Mouse (Mus musculus) embryonic facial prominence, embryonic 14.5 days (tissue): ENCODE data around the gene Pus7l. TPM values are rescaled to one million over a fixed set of nuclear protein-coding genes. Genes with fewer than 3 reads are reported as not detected.

ENCODE experiments used
- ATAC-seq: fragments of 200-750 bp; cut with Nextera tagmentation; 2 replicates; pipeline ENCODE4 v1.8.0; 2017; ENCODE audit warnings: low read depth, moderate number of reproducible peaks, moderate TSS enrichment
- DNase-seq: peaks from one replicate; pipeline ENCODE4 v3.0.0-alpha.2; 2015; ENCODE audit warnings: low spot score
- H3K27ac ChIP-seq: fragments of 300-500 bp; sonication (generic); replicated peaks from 2 replicates; pipeline ENCODE4 v1.5.1; 2014; ENCODE audit warnings: low read depth, mild to moderate bottlenecking, low read length, moderate library complexity
- H3K27me3 ChIP-seq: fragments of 300-500 bp; sonication (generic); replicated peaks from 2 replicates; pipeline ENCODE4 v1.6.1; 2014; ENCODE audit warnings: low read length; ENCODE audit not compliant: control insufficient read depth, insufficient read depth
- H3K36me3 ChIP-seq: fragments of 300-500 bp; sonication (generic); 2 replicates; pipeline ENCODE4 v1.6.1; 2014; ENCODE audit warnings: low read length, mixed read lengths; ENCODE audit not compliant: control insufficient read depth, insufficient read depth
- H3K4me1 ChIP-seq: fragments of 300-500 bp; sonication (generic); 2 replicates; pipeline ENCODE4 v1.6.1; 2014; ENCODE audit warnings: antibody characterized with exemption, low read length; ENCODE audit not compliant: control insufficient read depth, insufficient read depth
- H3K4me2 ChIP-seq: fragments of 300-500 bp; sonication (generic); 2 replicates; pipeline ENCODE4 v1.6.1; 2014; ENCODE audit warnings: low read depth, mild to moderate bottlenecking, low read length, moderate library complexity, mixed read lengths
- H3K4me3 ChIP-seq: fragments of 300-500 bp; sonication (generic); 2 replicates; pipeline ENCODE4 v1.5.1; 2014; ENCODE audit warnings: low read depth, mild to moderate bottlenecking, low read length
- H3K9ac ChIP-seq: fragments of 300-500 bp; sonication (generic); 2 replicates; pipeline ENCODE4 v1.6.1; 2014; ENCODE audit warnings: low read depth, mild to moderate bottlenecking, low read length, moderate library complexity, mixed read lengths
- H3K9me3 ChIP-seq: fragments of 300-500 bp; sonication (generic); 2 replicates; pipeline ENCODE4 v1.6.1; 2016; ENCODE audit warnings: low read length; ENCODE audit not compliant: control insufficient read depth
- WGBS: fragments of 180-500 bp; shearing (Covaris S2); extraction: QIAGEN DNeasy Blood & Tissue Kit; methylation state at CpG from one replicate; pipeline ENCODE4 v1.1.7; 2014; 5-methylcytosine and 5-hydroxymethylcytosine counted together
- polyA plus RNA-seq: library from polyadenylated mRNA; unstranded; fragments of >200 nt; fragmentation: Nextera tagmentation; extraction: Ambion mirVana; gene quantifications from 2 replicates; pipeline ENCODE4 v1.2.1, GENCODE M21; 2014

Gene Pus7l
- polyA plus RNA-seq, 1 experiment from 2014 or later = 8.7 TPM

- WGBS = 21% methylated on average over 7 of the region's 7 CpGs
- ATAC-seq = peak; percentile 85
These were observed 14.1 kb upstream of the Pus7l start for GRCm38 (mm10) chr15:94557442-94557841.

GRCm38 (mm10) chr15:94553536-94553935 is 10.2 kb upstream of the Pus7l start:
- Histone ChIP-seq H3K27me3 (no peaks in the 10 kb centered on the region), H3K4me2 (no peak overlapping the region), H3K4me3 (no peak overlapping the region), H3K36me3 (peaks cover 4% of the 10 kb centered on the region; the same call in 1 of the 2 replicates), H3K9me3 (0 out of 2 replicates have a peak, but pooled peaks cover 11% of the 10 kb centered on the region), H3K4me1 (no peaks in the 10 kb centered on the region), H3K27ac (no peak overlapping the region), H3K9ac (no peak overlapping the region)
- WGBS = 95% methylated on average over 9 of the region's 9 CpGs
- DNase-seq (no peak), ATAC-seq (no peak)

More at GRCm38 (mm10) chr15:94557442-94557841, 14.1 kb upstream of the Pus7l start:
- H3K9me3 ChIP-seq = no peaks in the 10 kb centered on the region
- H3K4me1 ChIP-seq = no peaks in the 10 kb centered on the region
- H3K4me2 ChIP-seq = no peak overlapping the region
- no peaks in the 10 kb centered on the region for H3K27me3 ChIP-seq
- peaks cover 4% of the 10 kb centered on the region; the same call in 1 of the 2 replicates for H3K36me3 ChIP-seq
- H3K4me3 ChIP-seq = no peak overlapping the region
- H3K27ac ChIP-seq = no peak overlapping the region
- DNase-seq = peak; percentile 83
- H3K9ac ChIP-seq = no peak overlapping the region

DNA sequence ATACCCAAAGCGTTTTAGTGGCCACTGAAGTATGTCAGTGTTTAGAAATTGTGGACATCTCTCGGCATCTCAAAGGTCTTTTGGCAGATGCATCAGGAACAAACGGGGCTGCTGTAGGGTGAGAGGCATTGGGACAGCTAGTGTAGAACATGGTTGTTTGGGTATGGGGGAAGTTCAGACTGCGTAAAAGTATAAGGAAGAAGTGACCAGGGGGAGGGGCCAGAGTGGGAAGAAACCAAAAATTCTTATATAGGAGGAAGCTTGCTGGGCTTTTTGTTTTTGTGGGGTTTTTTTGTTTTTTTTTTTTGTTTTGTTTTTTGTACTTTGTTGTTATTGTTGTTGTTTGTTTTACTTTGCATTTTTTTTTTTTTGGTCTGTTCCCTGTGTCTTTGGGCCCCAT is 1.5 kb upstream of the Pus7l start:
- H3K36me3 ChIP-seq = no peaks in the 10 kb centered on the region
- WGBS = 82% methylated on average over 4 of the region's 4 CpGs

GRCm38 (mm10) chr15:94544052-94544636 is 797 bp upstream of the Pus7l start:
- 38% methylated on average over 9 of the region's 9 CpGs for WGBS

More for the DNA sequence above, 1.5 kb upstream of the Pus7l start:
- Histone ChIP-seq H3K9ac (no peak overlapping the region), H3K27ac (no peak overlapping the region), H3K4me3 (no peak overlapping the region), H3K4me1 (peaks cover 4% of the 10 kb centered on the region; the same call in 1 of the 2 replicates), H3K9me3 (0 out of 2 replicates have a peak, but pooled peaks cover 4% of the 10 kb centered on the region), H3K4me2 (no peak overlapping the region), H3K27me3 (no peaks in the 10 kb centered on the region)
- DNase-seq = no peak
- no peak for ATAC-seq

DNA sequence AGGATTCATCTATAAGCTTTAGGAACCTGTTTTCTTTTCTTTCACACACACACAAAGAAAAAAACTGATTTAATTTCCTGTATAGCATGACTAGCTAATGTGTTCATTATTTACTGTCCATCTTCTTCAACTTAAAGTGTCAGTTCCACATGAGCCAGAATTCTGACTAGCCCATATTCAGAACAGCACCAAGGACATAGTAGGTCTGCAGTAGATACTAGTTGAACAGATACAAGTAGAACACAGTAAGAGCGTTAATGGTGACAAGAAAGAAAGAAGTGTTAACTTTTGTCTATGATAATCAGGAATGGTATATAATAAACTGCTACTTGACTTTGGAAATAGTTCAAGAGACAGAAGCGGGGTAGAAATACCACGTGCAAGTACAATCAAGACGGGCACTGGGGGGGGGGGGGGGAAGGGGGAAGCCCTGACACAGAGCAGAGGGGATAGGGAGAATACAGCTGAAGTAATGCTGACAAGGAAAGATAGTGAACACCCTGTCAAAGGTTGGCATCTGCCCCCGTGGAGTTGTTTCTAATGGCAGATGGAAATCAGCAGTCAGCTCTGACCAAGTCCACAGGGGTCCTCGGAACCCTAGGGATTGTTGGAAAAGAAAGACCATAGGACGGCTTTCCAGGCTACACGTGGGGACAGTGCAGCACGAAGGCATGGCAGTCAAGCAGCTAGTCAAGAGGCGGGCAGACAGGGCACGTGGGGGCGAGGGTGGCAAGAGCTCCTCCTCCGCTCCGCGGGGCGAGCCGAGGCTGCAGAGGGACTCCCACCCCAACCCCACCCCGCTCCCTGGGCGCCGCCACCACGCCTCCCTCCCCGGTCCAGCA is 559 bp downstream of the Pus7l start:
- ATAC-seq = peak; percentile 90

More at GRCm38 (mm10) chr15:94544052-94544636, 797 bp upstream of the Pus7l start:
- ATAC-seq (no peak), DNase-seq (no peak)
- Histone ChIP-seq H3K4me3 (peak overlapping the region; percentile 74), H3K9me3 (no peaks in the 10 kb centered on the region), H3K4me2 (peak overlapping the region; percentile 84), H3K27ac (no peak overlapping the region; the same call in 1 of the 2 replicates), H3K9ac (peak overlapping the region; percentile 71), H3K27me3 (no peaks in the 10 kb centered on the region), H3K36me3 (no peaks in the 10 kb centered on the region), H3K4me1 (peaks cover 4% of the 10 kb centered on the region; the same call in 1 of the 2 replicates)

GRCm38 (mm10) chr15:94539296-94539695 is 4.1 kb downstream of the Pus7l start:
- Histone ChIP-seq H3K9me3 (no peaks in the 10 kb centered on the region), H3K9ac (no peak overlapping the region), H3K4me1 (peaks cover 4% of the 10 kb centered on the region; the same call in 1 of the 2 replicates), H3K36me3 (no peaks in the 10 kb centered on the region), H3K27ac (no peak overlapping the region), H3K4me2 (no peak overlapping the region), H3K4me3 (no peak overlapping the region), H3K27me3 (no peaks in the 10 kb centered on the region)
- DNase-seq = no peak
- WGBS = 86% methylated on average over 3 of the region's 3 CpGs
- ATAC-seq = no peak

More for the DNA sequence above, 559 bp downstream of the Pus7l start:
- WGBS = 13% methylated on average over 13 of the region's 22 CpGs
- Histone ChIP-seq H3K9me3 (no peaks in the 10 kb centered on the region), H3K36me3 (no peaks in the 10 kb centered on the region), H3K4me2 (peak overlapping the region; percentile 84), H3K4me1 (peaks cover 4% of the 10 kb centered on the region; the same call in 1 of the 2 replicates), H3K4me3 (peak overlapping the region; percentile 74), H3K27ac (no peak overlapping the region; the same call in 1 of the 2 replicates), H3K27me3 (no peaks in the 10 kb centered on the region), H3K9ac (peak overlapping the region; percentile 71)
- DNase-seq = no peak

GRCm38 (mm10) chr15:94535521-94535920 is 7.8 kb downstream of the Pus7l start:
- 91% methylated on average over 7 of the region's 7 CpGs for WGBS
- no peaks in the 10 kb centered on the region for H3K9me3 ChIP-seq
- no peak for DNase-seq
- H3K9ac ChIP-seq = no peak overlapping the region
- H3K27ac ChIP-seq = no peak overlapping the region
- H3K4me2 ChIP-seq = no peak overlapping the region
- H3K27me3 ChIP-seq = no peaks in the 10 kb centered on the region
- peaks cover 15% of the 10 kb centered on the region for H3K36me3 ChIP-seq
- ATAC-seq = no peak
- no peak overlapping the region for H3K4me3 ChIP-seq
- no peaks in the 10 kb centered on the region for H3K4me1 ChIP-seq

DNA sequence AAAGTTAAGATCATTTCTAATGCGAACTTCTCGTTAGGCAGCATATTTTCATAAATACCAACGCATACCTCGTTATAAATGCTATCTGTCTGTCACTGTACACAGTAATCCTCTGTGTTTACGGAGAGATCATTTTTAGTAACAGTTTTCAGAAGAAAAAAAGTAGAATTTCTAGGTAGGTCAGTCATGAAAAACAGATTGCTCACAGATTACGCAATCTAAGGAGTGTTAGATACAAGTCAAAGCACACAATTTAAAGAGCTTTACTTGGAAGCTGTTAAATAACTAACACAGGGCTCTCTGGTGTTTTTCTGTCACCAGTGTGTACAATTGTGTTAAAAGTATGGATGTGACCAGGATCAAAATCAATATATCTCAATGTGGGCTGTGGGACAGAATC is 10.4 kb downstream of the Pus7l start:
- WGBS = 83% methylated on average over 6 of the region's 6 CpGs
- Histone ChIP-seq H3K4me1 (no peaks in the 10 kb centered on the region), H3K36me3 (peaks cover 18% of the 10 kb centered on the region), H3K4me3 (no peak overlapping the region), H3K9me3 (no peaks in the 10 kb centered on the region), H3K27me3 (no peaks in the 10 kb centered on the region), H3K9ac (no peak overlapping the region), H3K4me2 (no peak overlapping the region), H3K27ac (no peak overlapping the region)
- ATAC-seq (no peak), DNase-seq (no peak)
